25 mouse cellular contexts compared by ENCODE assay signal in genomic region chr13:104519981-104520380, GRCm38 (mm10).
DNase-seq lines count a peak whose midpoint lies in the region; ATAC-seq and TF ChIP-seq lines count a peak whose summit lies in the region.
"Had no signal": no experiment of that assay in that cellular context is flagged by ENCODE, and none has a peak within 500 bp of the region (broad histone marks: within the 10 kb centered on the region; RNA-seq: fewer than 3 reads in every experiment).

No protein-coding gene starts in this region.

- no peaks in the 10 kb centered on the region for H3K9me3 ChIP-seq in heart, embryonic 10.5 days
- 0 out of 2 replicates have a peak, but pooled peaks cover 3% of the 10 kb centered on the region for H3K9me3 ChIP-seq in hindbrain, embryonic 14.5 days (ENCODE audit: control insufficient read depth, low read length)
- H3K9me3 ChIP-seq in hindbrain, embryonic 11.5 days (ENCODE audit: control insufficient read depth, low read length) = no peaks in the 10 kb centered on the region
- no peaks in the 10 kb centered on the region for H3K9me3 ChIP-seq in limb, embryonic 10.5 days (replicated peaks)
- H3K9me3 ChIP-seq: embryonic facial prominence, embryonic 10.5 days; embryonic facial prominence, embryonic 13.5 days; forebrain, embryonic 10.5 days; forebrain, embryonic 13.5 days had no signal

- no peak overlapping the region for H3K4me2 ChIP-seq in hindbrain, embryonic 14.5 days (replicated peaks)
- H3K4me2 ChIP-seq in hindbrain, embryonic 11.5 days (replicated peaks; ENCODE audit: low read depth, low read length) = no peak overlapping the region
- H3K4me2 ChIP-seq: embryonic facial prominence, embryonic 13.5 days had no signal

- no peak overlapping the region for H3K27ac ChIP-seq in heart, embryonic 10.5 days
- peak overlapping the region; percentile 94 for H3K27ac ChIP-seq in hindbrain, embryonic 14.5 days
- no peak overlapping the region for H3K27ac ChIP-seq in hindbrain, embryonic 11.5 days (ENCODE audit: low read depth, low read length)
- peak overlapping the region; percentile 99 for H3K27ac ChIP-seq in embryonic fibroblast, embryonic 13.5 days (ENCODE audit: insufficient read depth, low read length)
- H3K27ac ChIP-seq in limb, embryonic 10.5 days = no peak overlapping the region

- no peak overlapping the region for H3K4me3 ChIP-seq in heart, embryonic 10.5 days
- no peak overlapping the region for H3K4me3 ChIP-seq in hindbrain, embryonic 14.5 days (replicated peaks; ENCODE audit: low read length)
- no peak overlapping the region for H3K4me3 ChIP-seq in hindbrain, embryonic 11.5 days (ENCODE audit: low read depth, low read length)
- H3K4me3 ChIP-seq in embryonic fibroblast, embryonic 13.5 days (ENCODE audit: insufficient read depth, low read length) = no peak overlapping the region
- no peak overlapping the region for H3K4me3 ChIP-seq in limb, embryonic 10.5 days
- H3K4me3 ChIP-seq: embryonic facial prominence, embryonic 10.5 days; embryonic facial prominence, embryonic 13.5 days; forebrain, embryonic 10.5 days; forebrain, embryonic 13.5 days had no signal

- peak; percentile 43 for DNase-seq in heart, embryonic 10.5 days (ENCODE audit: low spot score)
- no peak for DNase-seq in heart, adult 18-20 months
- DNase-seq in hindbrain, embryonic 14.5 days (ENCODE audit: low spot score) = no peak
- DNase-seq in hindbrain, embryonic 11.5 days (ENCODE audit: low spot score) = no peak
- DNase-seq in limb, embryonic 10.5 days (ENCODE audit: low spot score) = peak; percentile 25
- no peak for DNase-seq in cerebellum, adult 8-10 months
- DNase-seq: adrenal gland, adult 2 months; adrenal gland, postnatal 14 days; B cell, adult 2 months; cerebellum, adult 11 months; cerebellum, adult 2 months; cerebellum, postnatal 10 days; cerebellum, postnatal 36 days; embryo, embryonic 11 days; gastrocnemius, postnatal 10 days; gastrocnemius, postnatal 36 days; kidney, adult 18-20 months had no signal

- H3K4me1 ChIP-seq in heart, embryonic 10.5 days = peaks cover 23% of the 10 kb centered on the region
- H3K4me1 ChIP-seq in hindbrain, embryonic 14.5 days (replicated peaks; ENCODE audit: control insufficient read depth, insufficient read depth, low read length) = peaks cover 9% of the 10 kb centered on the region; the same call in 1 of the 2 replicates
- no peaks in the 10 kb centered on the region for H3K4me1 ChIP-seq in hindbrain, embryonic 11.5 days (replicated peaks; ENCODE audit: control insufficient read depth, insufficient read depth, low read length)
- peaks cover 4% of the 10 kb centered on the region; the same call in 1 of the 2 replicates for H3K4me1 ChIP-seq in embryonic fibroblast, embryonic 13.5 days (ENCODE audit: control insufficient read depth, insufficient read depth, low read length)
- peaks cover 33% of the 10 kb centered on the region for H3K4me1 ChIP-seq in limb, embryonic 10.5 days

- TF ChIP-seq POLR2A in embryonic fibroblast, embryonic 13.5 days (IDR thresholded peaks at IDR 0.05; ENCODE audit: low read depth, low read length) = no peak

- 95% methylated on average over 4 of the region's 4 CpGs for WGBS in heart, embryonic 10.5 days
- WGBS in hindbrain, embryonic 14.5 days = 88% methylated on average over 4 of the region's 4 CpGs
- WGBS in hindbrain, embryonic 11.5 days = 90% methylated on average over 4 of the region's 4 CpGs
- 85% methylated on average over 4 of the region's 4 CpGs for WGBS in limb, embryonic 10.5 days

- no peaks in the 10 kb centered on the region for H3K27me3 ChIP-seq in heart, embryonic 10.5 days (ENCODE audit: insufficient read depth, poor library complexity, severe bottlenecking)
- no peaks in the 10 kb centered on the region for H3K27me3 ChIP-seq in hindbrain, embryonic 14.5 days (ENCODE audit: control insufficient read depth, insufficient read depth, low read length)
- H3K27me3 ChIP-seq in hindbrain, embryonic 11.5 days (ENCODE audit: control insufficient read depth, insufficient read depth, low read length) = no peaks in the 10 kb centered on the region
- H3K27me3 ChIP-seq in limb, embryonic 10.5 days (ENCODE audit: low read depth, poor library complexity, severe bottlenecking) = no peaks in the 10 kb centered on the region
- H3K27me3 ChIP-seq: CH12.LX; embryonic facial prominence, embryonic 13.5 days; forebrain, embryonic 13.5 days had no signal

- no peak overlapping the region for H3K9ac ChIP-seq in hindbrain, embryonic 14.5 days
- H3K9ac ChIP-seq in hindbrain, embryonic 11.5 days (ENCODE audit: low read depth, low read length) = no peak overlapping the region
- H3K9ac ChIP-seq: embryonic facial prominence, embryonic 13.5 days; forebrain, embryonic 13.5 days had no signal

- TF ChIP-seq CTCF in embryonic fibroblast, embryonic 13.5 days (IDR thresholded peaks at IDR 0.05; ENCODE audit: borderline replicate concordance, insufficient read depth, low read length) = no peak

- ATAC-seq in hindbrain, embryonic 14.5 days (ENCODE audit: low FRiP score) = no peak
- no peak for ATAC-seq in hindbrain, embryonic 11.5 days (ENCODE audit: low FRiP score)
- ATAC-seq: inflammation-experienced regulatory T-cells, adult 6 months; intestine, embryonic 16.5 days had no signal

- H3K36me3 ChIP-seq in heart, embryonic 10.5 days = no peaks in the 10 kb centered on the region
- H3K36me3 ChIP-seq in hindbrain, embryonic 14.5 days (replicated peaks; ENCODE audit: control insufficient read depth, insufficient read depth) = no peaks in the 10 kb centered on the region
- no peaks in the 10 kb centered on the region for H3K36me3 ChIP-seq in hindbrain, embryonic 11.5 days (ENCODE audit: control insufficient read depth, insufficient read depth, low read length)
- H3K36me3 ChIP-seq in limb, embryonic 10.5 days = no peaks in the 10 kb centered on the region
- H3K36me3 ChIP-seq: embryonic facial prominence, embryonic 10.5 days; embryonic facial prominence, embryonic 13.5 days; forebrain, embryonic 10.5 days had no signal

Comparison
In these comparisons a context has a peak if more than half of its experiments do, and no peak if none do; other contexts are left out.
1. DNase-seq: peak in heart, embryonic 10.5 days (single experiment) and limb, embryonic 10.5 days (single experiment); none in heart, adult 18-20 months (0 of 2), hindbrain, embryonic 14.5 days (single experiment), hindbrain, embryonic 11.5 days (single experiment) and cerebellum, adult 8-10 months (single experiment).
2. H3K27ac ChIP-seq: peak in hindbrain, embryonic 14.5 days (single experiment) and embryonic fibroblast, embryonic 13.5 days (single experiment); none in heart, embryonic 10.5 days (single experiment), hindbrain, embryonic 11.5 days (single experiment) and limb, embryonic 10.5 days (single experiment).